10 mouse cellular contexts compared by ENCODE assay signal in genomic region chr1:94081191-94081590, GRCm38 (mm10). TPM values are rescaled to one million over a fixed set of nuclear protein-coding genes. Genes with fewer than 3 reads are reported as not detected.
DNase-seq lines count a peak whose midpoint lies in the region; ATAC-seq and TF ChIP-seq lines count a peak whose summit lies in the region.
"Had no signal": no experiment of that assay in that cellular context is flagged by ENCODE, and none has a peak within 500 bp of the region (broad histone marks: within the 10 kb centered on the region; RNA-seq: fewer than 3 reads in every experiment).

No protein-coding gene starts in this region.

- no peak for TF ChIP-seq POLR2A in heart, adult 2 months (IDR thresholded peaks at IDR 0.05; ENCODE audit: insufficient read depth, low read depth, low read length)

- no peaks in the 10 kb centered on the region for H3K36me3 ChIP-seq in heart, embryonic 14.5 days (ENCODE audit: control insufficient read depth, insufficient read depth, low read length)
- no peaks in the 10 kb centered on the region for H3K36me3 ChIP-seq in heart, adult 2 months (ENCODE audit: control insufficient read depth, insufficient read depth, low read length)
- no peaks in the 10 kb centered on the region for H3K36me3 ChIP-seq in midbrain, embryonic 13.5 days
- no peaks in the 10 kb centered on the region for H3K36me3 ChIP-seq in midbrain, postnatal 0 days (ENCODE audit: insufficient read depth, low read length)
- no peaks in the 10 kb centered on the region for H3K36me3 ChIP-seq in forebrain, embryonic 16.5 days (ENCODE audit: control insufficient read depth, insufficient read depth)
- no peaks in the 10 kb centered on the region for H3K36me3 ChIP-seq in neural tube, embryonic 13.5 days

- H3K79me2 ChIP-seq in heart, adult 2 months (replicated peaks; ENCODE audit: control insufficient read depth, insufficient read depth, low read length), result no peaks in the 10 kb centered on the region

- WGBS in heart, embryonic 14.5 days, result 49% methylated on average over 11 of the region's 11 CpGs
- WGBS in heart, adult 2 months, result 63% methylated on average over 11 of the region's 11 CpGs
- 60% methylated on average over 11 of the region's 11 CpGs for WGBS in midbrain, embryonic 13.5 days
- 68% methylated on average over 11 of the region's 11 CpGs for WGBS in midbrain, postnatal 0 days
- WGBS in forebrain, embryonic 16.5 days, result 59% methylated on average over 11 of the region's 11 CpGs
- WGBS in neural tube, embryonic 13.5 days, result 64% methylated on average over 11 of the region's 11 CpGs

- H3K9me3 ChIP-seq in heart, embryonic 14.5 days (ENCODE audit: control insufficient read depth, low read length), result no peaks in the 10 kb centered on the region
- no peaks in the 10 kb centered on the region for H3K9me3 ChIP-seq in midbrain, embryonic 13.5 days
- H3K9me3 ChIP-seq in midbrain, postnatal 0 days (ENCODE audit: low read length), result no peaks in the 10 kb centered on the region
- H3K9me3 ChIP-seq in forebrain, embryonic 16.5 days (ENCODE audit: control insufficient read depth, low read length), result no peaks in the 10 kb centered on the region
- no peaks in the 10 kb centered on the region for H3K9me3 ChIP-seq in neural tube, embryonic 13.5 days

- no peak overlapping the region for H3K9ac ChIP-seq in heart, embryonic 14.5 days (ENCODE audit: low read length)
- H3K9ac ChIP-seq in heart, adult 2 months (ENCODE audit: low read depth, low read length), result no peak overlapping the region
- no peak overlapping the region for H3K9ac ChIP-seq in midbrain, embryonic 13.5 days (replicated peaks)
- H3K9ac ChIP-seq in midbrain, postnatal 0 days (replicated peaks; ENCODE audit: low read length, poor library complexity, severe bottlenecking), result no peak overlapping the region
- no peak overlapping the region for H3K9ac ChIP-seq in forebrain, embryonic 16.5 days (replicated peaks; ENCODE audit: low read depth, low read length)
- H3K9ac ChIP-seq in neural tube, embryonic 13.5 days, result no peak overlapping the region

- no peak for DNase-seq in heart, adult 2 months
- DNase-seq in midbrain, postnatal 0 days (ENCODE audit: low spot score), result no peak
- DNase-seq in yolk sac, embryonic 10.5 days (ENCODE audit: low spot score), result no peak
- DNase-seq: lung, postnatal 14 days; thymus, adult 2 months had no signal

- H3K4me3 ChIP-seq in heart, embryonic 14.5 days (ENCODE audit: control insufficient read depth in 1 of 2, insufficient read depth in 1 of 2, low read depth in 1 of 2, low read length in 2 of 2), result peak overlapping the region in 1 of 2 experiments; percentile 6; a peak in 1 of 4 replicates
- no peak overlapping the region for H3K4me3 ChIP-seq in heart, adult 2 months
- H3K4me3 ChIP-seq in midbrain, embryonic 13.5 days (replicated peaks), result no peak overlapping the region
- H3K4me3 ChIP-seq in midbrain, postnatal 0 days (ENCODE audit: low read depth, low read length), result no peak overlapping the region
- no peak overlapping the region for H3K4me3 ChIP-seq in forebrain, embryonic 16.5 days (replicated peaks; ENCODE audit: low read length)
- no peak overlapping the region for H3K4me3 ChIP-seq in neural tube, embryonic 13.5 days

- no peaks in the 10 kb centered on the region; a peak in 1 of 4 replicates for H3K4me1 ChIP-seq in heart, embryonic 14.5 days (ENCODE audit: control insufficient read depth in 2 of 2, insufficient read depth in 2 of 2, low read length in 2 of 2)
- no peaks in the 10 kb centered on the region for H3K4me1 ChIP-seq in heart, adult 2 months (ENCODE audit: control insufficient read depth, insufficient read depth, low read length)
- no peaks in the 10 kb centered on the region for H3K4me1 ChIP-seq in midbrain, embryonic 13.5 days (replicated peaks)
- no peaks in the 10 kb centered on the region for H3K4me1 ChIP-seq in midbrain, postnatal 0 days (ENCODE audit: insufficient read depth, low read length)
- H3K4me1 ChIP-seq in forebrain, embryonic 16.5 days (replicated peaks; ENCODE audit: control insufficient read depth, insufficient read depth, low read length), result no peaks in the 10 kb centered on the region
- H3K4me1 ChIP-seq in neural tube, embryonic 13.5 days (replicated peaks), result no peaks in the 10 kb centered on the region

- no peak for ATAC-seq in heart, embryonic 14.5 days (ENCODE audit: insufficient number of reproducible peaks, insufficient read depth, low FRiP score, low read depth)
- ATAC-seq in midbrain, embryonic 13.5 days, result no peak
- ATAC-seq in midbrain, postnatal 0 days (ENCODE audit: low FRiP score), result no peak
- no peak for ATAC-seq in forebrain, embryonic 16.5 days
- no peak for ATAC-seq in neural tube, embryonic 13.5 days (ENCODE audit: low read depth)
- no peak for ATAC-seq in monocyte, adult 5-6 weeks (replicated peaks; ENCODE audit: insufficient number of reproducible peaks, low FRiP score, low TSS enrichment, poor library complexity, severe bottlenecking)

- no peak for TF ChIP-seq CTCF in heart, adult 2 months (IDR thresholded peaks at IDR 0.05)
- TF ChIP-seq CTCF in midbrain, postnatal 0 days (IDR thresholded peaks at IDR 0.05), result no peak

- peaks cover 8% of the 10 kb centered on the region for H3K27me3 ChIP-seq in heart, embryonic 14.5 days (ENCODE audit: control insufficient read depth, insufficient read depth, low read length)
- no peaks in the 10 kb centered on the region for H3K27me3 ChIP-seq in heart, adult 2 months (ENCODE audit: control insufficient read depth, insufficient read depth, low read length)
- no peaks in the 10 kb centered on the region for H3K27me3 ChIP-seq in midbrain, embryonic 13.5 days
- H3K27me3 ChIP-seq in midbrain, postnatal 0 days (ENCODE audit: insufficient read depth, low read length), result no peaks in the 10 kb centered on the region
- H3K27me3 ChIP-seq in forebrain, embryonic 16.5 days (replicated peaks; ENCODE audit: control insufficient read depth, insufficient read depth, low read length), result no peaks in the 10 kb centered on the region
- H3K27me3 ChIP-seq in neural tube, embryonic 13.5 days, result 0 out of 2 replicates have a peak, but pooled peaks cover 2% of the 10 kb centered on the region

- H3K27ac ChIP-seq in heart, embryonic 14.5 days (replicated peaks in 1 of 2; ENCODE audit: control insufficient read depth in 1 of 2, insufficient read depth in 1 of 2, low read depth in 2 of 2, low read length in 2 of 2), result no peak overlapping the region
- no peak overlapping the region for H3K27ac ChIP-seq in heart, adult 2 months
- H3K27ac ChIP-seq in midbrain, embryonic 13.5 days, result no peak overlapping the region
- H3K27ac ChIP-seq in midbrain, postnatal 0 days (ENCODE audit: low read depth, low read length), result no peak overlapping the region
- no peak overlapping the region for H3K27ac ChIP-seq in forebrain, embryonic 16.5 days (ENCODE audit: low read length)
- no peak overlapping the region for H3K27ac ChIP-seq in neural tube, embryonic 13.5 days (replicated peaks)

- peak overlapping the region; percentile 46 for H3K4me2 ChIP-seq in heart, embryonic 14.5 days (ENCODE audit: low read length)
- 0 out of 2 replicates have a peak overlapping the region, but pooled peaks have one; percentile 6 for H3K4me2 ChIP-seq in midbrain, embryonic 13.5 days (replicated peaks)
- no peak overlapping the region for H3K4me2 ChIP-seq in midbrain, postnatal 0 days (ENCODE audit: low read depth, low read length, poor library complexity, severe bottlenecking)
- H3K4me2 ChIP-seq in forebrain, embryonic 16.5 days (ENCODE audit: low read length), result peak overlapping the region; percentile 23; the same call in 1 of the 2 replicates
- H3K4me2 ChIP-seq in neural tube, embryonic 13.5 days, result peak overlapping the region; percentile 20

- TF ChIP-seq EP300 in heart, adult 2 months (IDR thresholded peaks at IDR 0.05; ENCODE audit: insufficient read depth, low read depth, low read length), result no peak

- intact Hi-C loops in heart, adult 2 months (cut with DNase I), result no loop called here

RNA-seq across cellular contexts. Expression of gene Pdcd1, which starts 28.8 kb away (rescaled TPM):
- 0.13 and 0.30 TPM in 2 replicates for polyA plus RNA-seq in heart, embryonic 14.5 days (2014; fragmentation: Nextera tagmentation; extraction: Ambion mirVana)
- not detected for total RNA-seq in heart, adult 2 months (2021)
- 0.06 and 0.09 TPM in 2 replicates for polyA plus RNA-seq in heart, adult 2 months (2012; rRNA removed)
- polyA plus RNA-seq in midbrain, embryonic 13.5 days (2015; fragmentation: Nextera tagmentation; extraction: Ambion mirVana), result not detected in 2 replicates
- total RNA-seq in midbrain, postnatal 0 days (2014; rRNA removed), result not detected in 2 replicates
- polyA plus RNA-seq in midbrain, postnatal 0 days (2015; fragmentation: Nextera tagmentation; extraction: Ambion mirVana), result not detected in 2 replicates
- not detected in 2 replicates for polyA plus RNA-seq in forebrain, embryonic 16.5 days (2015; fragmentation: Nextera tagmentation; extraction: Ambion mirVana)
- polyA plus RNA-seq in neural tube, embryonic 13.5 days (2015; fragmentation: Nextera tagmentation; extraction: Ambion mirVana), result 0.17 TPM in 1 of 2 replicates, not detected in the other
- 0.19 to 1.4 TPM in 2 of 3 replicates, not detected in the other for total RNA-seq in monocyte, adult 5-6 weeks (2017)
